Comparison of ENCODE assay signal across 14 mouse cellular contexts in genomic region chr2:74667191-74667841, GRCm38 (mm10). TPM values are rescaled to one million over a fixed set of nuclear protein-coding genes. Genes with fewer than 3 reads are reported as not detected.
DNase-seq lines count a peak whose midpoint lies in the region; ATAC-seq and TF ChIP-seq lines count a peak whose summit lies in the region.
"Had no signal": no experiment of that assay in that cellular context is flagged by ENCODE, and none has a peak within 500 bp of the region (broad histone marks: within the 10 kb centered on the region; RNA-seq: fewer than 3 reads in every experiment).

No protein-coding gene starts in this region.

- intact Hi-C loops in heart, postnatal 25 days (cut with DNase I), result loop anchor here (10.0 kb wide), 2 partner anchors 893 to 1393 kb away; partner anchors contain the start of genes Chn1 and Sp9
- intact Hi-C loops in left cerebral cortex, postnatal 25 days (cut with DNase I), result loop anchor here (10.0 kb wide), 1 partner anchor 893 kb away; the partner anchor contains the start of gene Chn1

- WGBS in heart, embryonic 11.5 days (ENCODE audit: insufficient replicate concordance), result 2% methylated on average over 36 of the region's 36 CpGs
- 3% methylated on average over 36 of the region's 36 CpGs for WGBS in lung, embryonic 14.5 days
- under 1% methylated on average over 35 of the region's 36 CpGs for WGBS in forebrain, embryonic 13.5 days
- under 1% methylated on average over 36 of the region's 36 CpGs for WGBS in neural tube, embryonic 12.5 days

- H3K27me3 ChIP-seq in heart, embryonic 11.5 days (ENCODE audit: control insufficient read depth, insufficient read depth, low read length), result peaks cover 89% of the 10 kb centered on the region
- peaks cover 99% of the 10 kb centered on the region for H3K27me3 ChIP-seq in lung, embryonic 14.5 days (ENCODE audit: insufficient read depth, low read length)
- peaks cover 97% of the 10 kb centered on the region for H3K27me3 ChIP-seq in forebrain, embryonic 13.5 days
- peaks cover 95% of the 10 kb centered on the region for H3K27me3 ChIP-seq in neural tube, embryonic 12.5 days (replicated peaks)

- H3K4me1 ChIP-seq in heart, embryonic 11.5 days (ENCODE audit: control insufficient read depth, insufficient read depth, low read length), result peaks cover 10% of the 10 kb centered on the region; the same call in 1 of the 2 replicates
- no peaks in the 10 kb centered on the region for H3K4me1 ChIP-seq in lung, embryonic 14.5 days (ENCODE audit: insufficient read depth)
- peaks cover 8% of the 10 kb centered on the region for H3K4me1 ChIP-seq in forebrain, embryonic 13.5 days
- peaks cover 13% of the 10 kb centered on the region for H3K4me1 ChIP-seq in neural tube, embryonic 12.5 days

- no peak for TF ChIP-seq CTCF in lung, embryonic 14.5 days (IDR thresholded peaks at IDR 0.05; ENCODE audit: low read depth)

- DNase-seq in heart, postnatal 25 days (ENCODE audit: low spot score), result no peak
- DNase-seq in lung, embryonic 14.5 days, result no peak
- DNase-seq in lung, postnatal 36 days, result no peak
- DNase-seq in layer of hippocampus, adult 9-11 months, result no peak
- DNase-seq in left cerebral cortex, postnatal 25 days (ENCODE audit: low spot score in 2 of 2), result no peak
- DNase-seq: cerebellum, adult 8-10 months; liver, embryonic 13.5 days had no signal

- no peak overlapping the region for H3K27ac ChIP-seq in heart, embryonic 11.5 days (ENCODE audit: low read depth, low read length)
- no peak overlapping the region for H3K27ac ChIP-seq in lung, embryonic 14.5 days (ENCODE audit: low read depth)
- H3K27ac ChIP-seq in forebrain, embryonic 13.5 days, result no peak overlapping the region
- H3K27ac ChIP-seq in neural tube, embryonic 12.5 days, result no peak overlapping the region
- H3K27ac ChIP-seq: liver, embryonic 13.5 days had no signal

- no peak overlapping the region; the same call in 1 of the 2 replicates for H3K4me3 ChIP-seq in heart, embryonic 11.5 days (ENCODE audit: low read depth, low read length)
- H3K4me3 ChIP-seq in lung, embryonic 14.5 days (ENCODE audit: low read depth, low read length), result peak overlapping the region; percentile 41
- peak overlapping the region; percentile 39 for H3K4me3 ChIP-seq in forebrain, embryonic 13.5 days
- H3K4me3 ChIP-seq in neural tube, embryonic 12.5 days, result peak overlapping the region; percentile 43; the same call in 1 of the 2 replicates
- H3K4me3 ChIP-seq: erythroblast, embryonic 14.5 days had no signal

- no peaks in the 10 kb centered on the region for H3K9me3 ChIP-seq in heart, embryonic 11.5 days (replicated peaks; ENCODE audit: control insufficient read depth, low read length)
- H3K9me3 ChIP-seq in lung, embryonic 14.5 days (ENCODE audit: low read depth, low read length), result no peaks in the 10 kb centered on the region
- H3K9me3 ChIP-seq in forebrain, embryonic 13.5 days (replicated peaks), result no peaks in the 10 kb centered on the region
- no peaks in the 10 kb centered on the region for H3K9me3 ChIP-seq in neural tube, embryonic 12.5 days
- H3K9me3 ChIP-seq: liver, embryonic 13.5 days had no signal

- H3K9ac ChIP-seq in heart, embryonic 11.5 days (ENCODE audit: low read depth, low read length), result no peak overlapping the region
- H3K9ac ChIP-seq in lung, embryonic 14.5 days, result no peak overlapping the region
- no peak overlapping the region for H3K9ac ChIP-seq in forebrain, embryonic 13.5 days
- H3K9ac ChIP-seq in neural tube, embryonic 12.5 days, result no peak overlapping the region
- H3K9ac ChIP-seq: liver, embryonic 13.5 days had no signal

- H3K36me3 ChIP-seq in heart, embryonic 11.5 days (ENCODE audit: control insufficient read depth, insufficient read depth, low read length), result no peaks in the 10 kb centered on the region
- no peaks in the 10 kb centered on the region for H3K36me3 ChIP-seq in lung, embryonic 14.5 days (ENCODE audit: insufficient read depth)
- no peaks in the 10 kb centered on the region for H3K36me3 ChIP-seq in forebrain, embryonic 13.5 days (ENCODE audit: poor library complexity, severe bottlenecking)
- H3K36me3 ChIP-seq in neural tube, embryonic 12.5 days, result no peaks in the 10 kb centered on the region
- H3K36me3 ChIP-seq: liver, embryonic 13.5 days had no signal

- no peak for ATAC-seq in heart, embryonic 11.5 days (replicated peaks; ENCODE audit: insufficient number of reproducible peaks, low FRiP score, low TSS enrichment)
- no peak for ATAC-seq in lung, embryonic 14.5 days (ENCODE audit: insufficient read depth)
- ATAC-seq in forebrain, embryonic 13.5 days, result no peak
- ATAC-seq in neural tube, embryonic 12.5 days (ENCODE audit: low FRiP score, low read depth), result 0 out of 2 replicates have a peak, but pooled peaks have one; percentile 37
- ATAC-seq: Patski had no signal

- H3K4me2 ChIP-seq in heart, embryonic 11.5 days, result peak overlapping the region; percentile 63
- peak overlapping the region; percentile 75; the same call in 1 of the 2 replicates for H3K4me2 ChIP-seq in lung, embryonic 14.5 days
- no peak overlapping the region for H3K4me2 ChIP-seq in forebrain, embryonic 13.5 days
- H3K4me2 ChIP-seq in neural tube, embryonic 12.5 days (replicated peaks), result peak overlapping the region; percentile 72

RNA-seq across cellular contexts. Expression of gene Hoxd13, which starts 0.8 kb away (rescaled TPM):
- not detected in 2 replicates for polyA plus RNA-seq in heart, embryonic 11.5 days (2014; fragmentation: Nextera tagmentation; extraction: Ambion mirVana)
- total RNA-seq in heart, postnatal 25 days (2021), result not detected
- not detected in 2 replicates for polyA plus RNA-seq in lung, embryonic 14.5 days (2014; fragmentation: Nextera tagmentation; extraction: Ambion mirVana)
- polyA plus RNA-seq in forebrain, embryonic 13.5 days (2015; fragmentation: Nextera tagmentation; extraction: Ambion mirVana), result not detected in 2 replicates
- 0.57 and 2.5 TPM in 2 replicates for polyA plus RNA-seq in neural tube, embryonic 12.5 days (2016; fragmentation: Nextera tagmentation; extraction: Ambion mirVana)
- not detected for total RNA-seq in left cerebral cortex, postnatal 25 days (2021)
- total RNA-seq: adrenal gland, postnatal 4 days had no signal
- polyA plus RNA-seq: erythroblast, embryonic 14.5 days; liver, embryonic 13.5 days; Patski had no signal

RNA-seq across cellular contexts. Expression of gene Hoxd12, which starts 7.5 kb away (rescaled TPM):
- not detected in 2 replicates for polyA plus RNA-seq in heart, embryonic 11.5 days (2014; fragmentation: Nextera tagmentation; extraction: Ambion mirVana)
- not detected for total RNA-seq in heart, postnatal 25 days (2021)
- not detected in 2 replicates for polyA plus RNA-seq in lung, embryonic 14.5 days (2014; fragmentation: Nextera tagmentation; extraction: Ambion mirVana)
- polyA plus RNA-seq in forebrain, embryonic 13.5 days (2015; fragmentation: Nextera tagmentation; extraction: Ambion mirVana), result not detected in 2 replicates
- polyA plus RNA-seq in neural tube, embryonic 12.5 days (2016; fragmentation: Nextera tagmentation; extraction: Ambion mirVana), result 4.1 and 8.0 TPM in 2 replicates
- not detected for total RNA-seq in left cerebral cortex, postnatal 25 days (2021)
- total RNA-seq: adrenal gland, postnatal 4 days had no signal
- polyA plus RNA-seq: erythroblast, embryonic 14.5 days; liver, embryonic 13.5 days; Patski had no signal

RNA-seq across cellular contexts. Expression of gene Evx2, which starts 8.0 kb away (rescaled TPM):
- not detected in 2 replicates for polyA plus RNA-seq in heart, embryonic 11.5 days (2014; fragmentation: Nextera tagmentation; extraction: Ambion mirVana)
- not detected for total RNA-seq in heart, postnatal 25 days (2021)
- polyA plus RNA-seq in lung, embryonic 14.5 days (2014; fragmentation: Nextera tagmentation; extraction: Ambion mirVana), result not detected in 2 replicates
- polyA plus RNA-seq in forebrain, embryonic 13.5 days (2015; fragmentation: Nextera tagmentation; extraction: Ambion mirVana), result not detected in 2 replicates
- polyA plus RNA-seq in neural tube, embryonic 12.5 days (2016; fragmentation: Nextera tagmentation; extraction: Ambion mirVana), result 1.1 and 1.2 TPM in 2 replicates
- total RNA-seq in left cerebral cortex, postnatal 25 days (2021), result not detected
- total RNA-seq: adrenal gland, postnatal 4 days had no signal
- polyA plus RNA-seq: erythroblast, embryonic 14.5 days; gonadal fat pad, adult 2 months; liver, embryonic 13.5 days; Patski had no signal

RNA-seq across cellular contexts. Expression of gene Hoxd11, which starts 12.0 kb away (rescaled TPM):
- not detected in 2 replicates for polyA plus RNA-seq in heart, embryonic 11.5 days (2014; fragmentation: Nextera tagmentation; extraction: Ambion mirVana)
- total RNA-seq in heart, postnatal 25 days (2021), result not detected
- not detected in 2 replicates for polyA plus RNA-seq in lung, embryonic 14.5 days (2014; fragmentation: Nextera tagmentation; extraction: Ambion mirVana)
- not detected in 2 replicates for polyA plus RNA-seq in forebrain, embryonic 13.5 days (2015; fragmentation: Nextera tagmentation; extraction: Ambion mirVana)
- polyA plus RNA-seq in neural tube, embryonic 12.5 days (2016; fragmentation: Nextera tagmentation; extraction: Ambion mirVana), result 19.1 and 25.2 TPM in 2 replicates
- not detected for total RNA-seq in left cerebral cortex, postnatal 25 days (2021)
- polyA plus RNA-seq: erythroblast, embryonic 14.5 days; liver, embryonic 13.5 days; Patski had no signal

RNA-seq across cellular contexts. Expression of gene Hoxd10, which starts 24.4 kb away (rescaled TPM):
- polyA plus RNA-seq in heart, embryonic 11.5 days (2014; fragmentation: Nextera tagmentation; extraction: Ambion mirVana), result 0.11 TPM in 1 of 2 replicates, not detected in the other
- total RNA-seq in heart, postnatal 25 days (2021), result not detected
- 0.14 TPM in 1 of 2 replicates, not detected in the other for polyA plus RNA-seq in lung, embryonic 14.5 days (2014; fragmentation: Nextera tagmentation; extraction: Ambion mirVana)
- polyA plus RNA-seq in forebrain, embryonic 13.5 days (2015; fragmentation: Nextera tagmentation; extraction: Ambion mirVana), result not detected in 2 replicates
- 48.9 and 49.0 TPM in 2 replicates for polyA plus RNA-seq in neural tube, embryonic 12.5 days (2016; fragmentation: Nextera tagmentation; extraction: Ambion mirVana)
- total RNA-seq in left cerebral cortex, postnatal 25 days (2021), result not detected
- polyA plus RNA-seq: erythroblast, embryonic 14.5 days; liver, embryonic 13.5 days had no signal
